Mouse (Mus musculus): Measurements from ENCODE around the gene Nlgn1.
A peak's percentile ranks its signal among the peaks of the same experiment; 100 is the strongest.

Nlgn1 gene

GRCm38 (mm10) chr3:26202702-26203101 lies 129.6 kb downstream of the Nlgn1 start:
- no peak for DNase-seq (ENCODE audit: extremely low read depth, low read depth, low spot score)

GRCm38 (mm10) chr3:26201410-26201809 lies 130.8 kb downstream of the Nlgn1 start:
- no peak for DNase-seq (ENCODE audit: extremely low read depth, low read depth, low spot score)

GRCm38 (mm10) chr3:26194970-26195369 lies 137.3 kb downstream of the Nlgn1 start:
- no peak for DNase-seq (ENCODE audit: extremely low read depth, low read depth, low spot score)

GRCm38 (mm10) chr3:26181013-26181412 lies 151.2 kb downstream of the Nlgn1 start:
- DNase-seq (ENCODE audit: extremely low read depth, low read depth, low spot score): no peak

- DNase-seq (ENCODE audit: extremely low read depth, low read depth, low spot score): no peak
Measured at GRCm38 (mm10) chr3:26175371-26175770, 156.9 kb downstream of the Nlgn1 start.

- DNase-seq (ENCODE audit: extremely low read depth, low read depth, low spot score): no peak
Measured at GRCm38 (mm10) chr3:26174257-26174656, 158.0 kb downstream of the Nlgn1 start.

- DNase-seq (ENCODE audit: extremely low read depth, low read depth, low spot score): no peak
Measured at GRCm38 (mm10) chr3:26173613-26174012, 158.6 kb downstream of the Nlgn1 start.

- no peak for DNase-seq (ENCODE audit: extremely low read depth, low read depth, low spot score)
Measured at GRCm38 (mm10) chr3:26166711-26167110, 165.5 kb downstream of the Nlgn1 start.

- no peak for DNase-seq (ENCODE audit: extremely low read depth, low read depth, low spot score)
Measured at GRCm38 (mm10) chr3:26153782-26154181, 178.5 kb downstream of the Nlgn1 start.

- DNase-seq (ENCODE audit: extremely low read depth, low read depth, low spot score): no peak
Measured at GRCm38 (mm10) chr3:26153036-26153741, 179.1 kb downstream of the Nlgn1 start.

GRCm38 (mm10) chr3:26152510-26153035 lies 179.7 kb downstream of the Nlgn1 start:
- DNase-seq (ENCODE audit: extremely low read depth, low read depth, low spot score): no peak

- no peak for DNase-seq (ENCODE audit: extremely low read depth, low read depth, low spot score)
Measured at GRCm38 (mm10) chr3:26151351-26152020, 180.8 kb downstream of the Nlgn1 start.

- DNase-seq (ENCODE audit: extremely low read depth, low read depth, low spot score): no peak
Measured at GRCm38 (mm10) chr3:26146174-26146573, 186.1 kb downstream of the Nlgn1 start.

- no peak for DNase-seq (ENCODE audit: extremely low read depth, low read depth, low spot score)
Measured at GRCm38 (mm10) chr3:26145441-26145840, 186.8 kb downstream of the Nlgn1 start.

GRCm38 (mm10) chr3:26141590-26141989 lies 190.7 kb downstream of the Nlgn1 start:
- DNase-seq (ENCODE audit: extremely low read depth, low read depth, low spot score): no peak

GRCm38 (mm10) chr3:26134839-26135651 lies 197.2 kb downstream of the Nlgn1 start:
- no peak for DNase-seq (ENCODE audit: extremely low read depth, low read depth, low spot score)

GRCm38 (mm10) chr3:26130919-26131318 lies 201.3 kb downstream of the Nlgn1 start:
- DNase-seq (ENCODE audit: extremely low read depth, low read depth, low spot score): peak; percentile 43

- DNase-seq (ENCODE audit: extremely low read depth, low read depth, low spot score): no peak
Measured at GRCm38 (mm10) chr3:26129455-26129854, 202.8 kb downstream of the Nlgn1 start.

- DNase-seq (ENCODE audit: extremely low read depth, low read depth, low spot score): no peak
Measured at GRCm38 (mm10) chr3:26117071-26117470, 215.2 kb downstream of the Nlgn1 start.

- DNase-seq (ENCODE audit: extremely low read depth, low read depth, low spot score): no peak
Measured at GRCm38 (mm10) chr3:26106361-26106760, 225.9 kb downstream of the Nlgn1 start.

- no peak for DNase-seq (ENCODE audit: extremely low read depth, low read depth, low spot score)
Measured at GRCm38 (mm10) chr3:26105528-26105927, 226.7 kb downstream of the Nlgn1 start.

Data from fat pad, adult 2 months (tissue).